15 mouse cellular contexts compared by ENCODE assay signal in the genomic region with DNA sequence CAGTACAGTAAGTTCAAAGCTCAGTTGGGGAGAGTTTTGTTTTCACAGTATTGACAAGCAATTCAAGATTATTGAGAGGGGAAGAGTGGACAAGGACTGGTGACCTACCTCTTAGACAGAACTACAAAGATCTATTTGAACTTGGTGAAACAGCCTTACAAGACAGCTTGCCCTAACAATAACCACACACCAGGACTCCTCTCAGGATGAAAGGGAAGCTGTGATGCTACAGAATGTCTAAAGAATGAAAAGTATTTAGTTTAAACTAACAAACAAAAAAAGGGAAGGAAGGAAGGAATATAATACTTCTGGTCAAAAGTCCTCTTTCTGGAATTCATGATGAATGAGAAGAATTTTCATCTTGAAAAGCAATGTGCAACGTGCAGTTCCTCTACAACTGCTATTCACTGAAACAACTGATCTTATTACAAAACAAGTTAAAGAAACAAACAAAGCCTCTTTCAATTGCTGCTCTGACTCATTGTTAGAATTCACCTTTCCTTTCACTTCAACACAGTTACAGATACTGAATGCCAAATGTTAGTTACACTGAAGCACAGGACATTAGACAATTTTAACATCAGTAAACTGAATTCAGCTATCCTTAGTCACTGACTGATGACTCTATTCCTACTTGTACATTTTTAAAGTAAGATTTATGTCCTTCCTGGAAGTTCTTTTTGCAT.
"Had no signal": no experiment of that assay in that cellular context is flagged by ENCODE, and none has a peak within 500 bp of the region (broad histone marks: within the 10 kb centered on the region; RNA-seq: fewer than 3 reads in every experiment).

No protein-coding gene starts in this region.

- ATAC-seq: intestine, postnatal 0 days had no signal

- H3K9ac ChIP-seq: liver, embryonic 15.5 days; neural tube, embryonic 15.5 days had no signal

- H3K27ac ChIP-seq: layer of hippocampus, adult 2 months; limb, embryonic 10.5 days; liver, embryonic 15.5 days; macrophage; neural tube, embryonic 15.5 days; stomach, postnatal 0 days had no signal

- DNase-seq: kidney, adult 8-10 months; kidney, postnatal 4 days; lung, adult 2 months; lung, postnatal 10 days; midbrain, embryonic 14.5 days; thymus, postnatal 4 days had no signal

- H3K27me3 ChIP-seq: liver, embryonic 15.5 days; neural tube, embryonic 15.5 days had no signal

- H3K4me1 ChIP-seq: liver, embryonic 15.5 days; neural tube, embryonic 15.5 days had no signal

- H3K4me3 ChIP-seq: layer of hippocampus, adult 2 months; limb, embryonic 10.5 days; liver, embryonic 15.5 days; myocyte; neural tube, embryonic 15.5 days had no signal

- H3K9me3 ChIP-seq: limb, embryonic 10.5 days; liver, embryonic 15.5 days; neural tube, embryonic 15.5 days had no signal

- H3K36me3 ChIP-seq: limb, embryonic 10.5 days; liver, embryonic 15.5 days; neural tube, embryonic 15.5 days had no signal

- H3K4me2 ChIP-seq: liver, embryonic 11.5 days; liver, embryonic 15.5 days; neural tube, embryonic 15.5 days had no signal
